Mouse (Mus musculus) cerebellum, postnatal 25 days (tissue): ENCODE data around the gene Phrf1.

Source experiments
- DNase-seq, 2 experiments: peaks; one replicate each; pipeline ENCODE4 v3.0.0; 2021; ENCODE audit warnings: mixed read lengths in 2 of 2

Phrf1 gene

GRCm38 (mm10) chr7:141294479-141294878, 65.9 kb downstream of the Phrf1 start:
- DNase-seq: no peak

DNA sequence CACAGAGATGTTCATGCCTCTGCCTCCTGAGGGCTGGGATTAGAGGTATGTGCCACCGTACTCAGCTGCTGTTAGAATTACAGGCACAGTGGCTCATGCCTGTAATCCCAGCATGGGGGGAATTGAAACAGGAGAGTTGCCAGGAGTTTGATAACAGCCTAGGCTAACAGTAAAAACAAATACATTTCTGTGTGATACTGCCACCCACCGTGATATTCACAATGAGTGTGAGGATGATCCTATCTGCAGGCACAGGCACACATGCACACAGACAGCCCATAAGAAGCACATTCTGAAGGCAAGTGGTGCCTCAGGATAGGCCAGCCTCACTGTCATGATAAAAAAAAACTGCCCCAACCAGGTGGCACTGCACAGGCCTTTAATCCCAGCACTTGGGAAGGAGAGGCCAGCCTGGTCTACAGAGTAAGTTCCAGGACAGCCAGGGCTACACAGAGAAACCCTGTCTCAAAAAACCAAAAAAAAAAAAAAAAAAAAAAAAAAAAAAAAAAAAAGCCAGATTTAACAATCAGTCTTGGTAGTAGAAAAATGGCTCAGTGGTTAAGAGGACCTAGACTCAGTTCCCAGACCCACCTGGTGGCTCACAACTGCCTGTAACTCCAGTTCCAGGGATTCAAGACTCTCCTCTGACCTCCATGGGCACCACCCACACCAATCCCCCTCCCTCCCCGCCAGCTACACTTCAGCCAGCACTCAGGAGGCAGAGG, 69.5 kb downstream of the Phrf1 start:
- DNase-seq: no peak

DNA sequence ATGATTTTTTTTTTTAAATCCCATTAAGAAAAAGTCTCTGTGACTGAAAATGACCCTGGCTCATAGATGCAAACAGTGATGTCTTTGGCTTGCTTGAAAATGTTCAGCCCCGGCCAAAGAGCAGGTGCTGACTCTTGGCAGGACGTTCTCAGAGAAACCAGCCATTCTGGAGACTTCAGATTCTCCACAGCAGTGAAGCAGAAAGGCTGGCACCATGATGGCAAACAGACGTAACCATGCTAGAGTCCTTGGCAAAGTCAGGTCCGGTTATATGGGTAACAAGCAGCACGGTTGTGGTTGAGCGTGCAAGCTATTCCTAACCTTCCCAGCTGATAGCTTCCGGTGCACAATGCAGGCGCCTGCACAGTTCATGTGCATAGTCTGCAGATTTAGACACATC, 70.6 kb downstream of the Phrf1 start:
- peak; percentile 75 to 80 for DNase-seq

DNA sequence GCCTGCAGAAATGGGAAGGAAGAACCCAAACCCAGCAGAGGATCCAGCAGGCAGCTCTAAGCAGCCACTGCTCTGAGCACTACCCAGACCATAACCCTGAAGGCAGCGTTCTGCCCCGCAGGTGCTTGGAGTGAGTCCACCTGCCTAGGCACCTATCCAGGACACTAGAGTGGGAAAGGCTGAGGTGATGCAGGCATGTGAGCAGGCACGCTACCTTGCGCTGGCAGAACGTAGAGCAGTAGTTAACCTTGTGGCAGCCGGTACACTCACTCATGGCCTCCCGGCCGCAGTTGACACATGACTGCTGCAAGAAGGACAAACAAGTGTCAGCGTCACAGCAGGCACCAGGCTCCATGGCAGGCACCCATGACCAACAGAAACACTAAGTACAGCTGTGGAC, 72.8 kb downstream of the Phrf1 start:
- peak; percentile 87 to 88 for DNase-seq

DNA sequence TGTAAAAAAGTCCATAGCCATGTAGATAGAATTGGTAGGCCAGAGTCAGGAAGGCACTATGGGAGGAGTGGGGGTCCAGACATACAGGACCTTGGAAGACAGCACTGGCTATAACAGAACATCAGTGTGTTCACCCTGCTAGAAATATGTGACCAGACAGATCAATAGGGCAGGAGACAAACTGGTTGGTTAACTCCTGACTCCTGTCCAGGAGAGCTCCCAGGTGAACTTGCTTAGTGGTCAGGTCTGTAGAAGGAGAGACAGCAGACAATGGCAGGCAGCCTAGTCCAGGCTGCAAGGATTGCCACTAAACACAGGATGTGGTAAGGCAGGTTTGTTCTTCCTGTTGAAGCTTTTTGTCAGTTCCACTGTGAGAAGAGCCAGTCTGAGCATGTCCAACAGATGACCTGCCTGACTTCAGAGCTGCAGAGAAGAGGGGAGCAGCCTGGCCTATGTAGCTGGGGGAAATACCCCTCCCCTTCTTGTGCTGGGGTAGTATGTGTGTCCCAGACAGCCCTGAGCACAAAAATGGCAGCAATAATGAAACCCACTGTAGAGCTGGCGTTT, 74.2 kb downstream of the Phrf1 start:
- no peak for DNase-seq

- no peak for DNase-seq
These were observed 76.0 kb downstream of the Phrf1 start for GRCm38 (mm10) chr7:141304537-141304936.
